Mouse (Mus musculus) CH12.LX (cell line): ENCODE measurements around the gene Prelid3b. TPM values are rescaled to one million over a fixed set of nuclear protein-coding genes. Genes with fewer than 3 reads are reported as not detected.

Source experiments
- DNase-seq: peaks from one replicate; pipeline ENCODE4 v3.0.0-alpha.2; 2013; ENCODE audit errors: extremely low read depth
- H3K27ac ChIP-seq: 2 replicates; pipeline ENCODE4 v1.5.1; 2012; ENCODE audit warnings: low read depth, mild to moderate bottlenecking, control low read depth, moderate library complexity; ENCODE audit not compliant: insufficient read depth
- H3K27me3 ChIP-seq: replicated peaks from 2 replicates; pipeline ENCODE3; 2012; ENCODE audit warnings: inconsistent platforms
- H3K36me3 ChIP-seq, 2 experiments: replicated peaks in 1 of 2; 2 replicates each; pipeline versions ENCODE3 to v1.6.1; 2012; ENCODE audit warnings: inconsistent platforms in 1 of 2, low read length in 1 of 2, mild to moderate bottlenecking in 1 of 2, mixed read lengths in 1 of 2, moderate library complexity in 1 of 2; ENCODE audit not compliant: control insufficient read depth in 1 of 2, insufficient read depth in 1 of 2
- H3K4me1 ChIP-seq, 2 experiments: 2 replicates each; pipeline ENCODE4 v1.6.1; 2012; ENCODE audit warnings: inconsistent platforms in 1 of 2, moderate library complexity in 1 of 2; ENCODE audit not compliant: insufficient read depth in 2 of 2, control insufficient read depth in 1 of 2
- H3K4me2 ChIP-seq: 2 replicates; pipeline ENCODE4 v1.6.1; 2012; ENCODE audit warnings: low read depth, mild to moderate bottlenecking, control low read depth; ENCODE audit not compliant: poor library complexity, insufficient read depth, severe bottlenecking
- H3K4me3 ChIP-seq, 3 experiments: fragments of 150-350 bp in 1 of 3; sonication (generic) in 1 of 3; replicated peaks in 1 of 3; 2 replicates each; pipeline versions ENCODE3 to v1.5.1; 2011 to 2012; ENCODE audit warnings: low read depth in 2 of 3, low read length in 2 of 3, mild to moderate bottlenecking in 2 of 3, moderate library complexity in 2 of 3, control low read depth in 1 of 3, improper control_type of control experiment in 1 of 3, inconsistent platforms in 1 of 3, mixed read lengths in 1 of 3; ENCODE audit not compliant: poor library complexity in 1 of 3
- H3K79me2 ChIP-seq: replicated peaks from 2 replicates; pipeline ENCODE4 v1.6.1; 2012; ENCODE audit warnings: mild to moderate bottlenecking, moderate library complexity; ENCODE audit not compliant: control insufficient read depth, poor library complexity, insufficient read depth, severe bottlenecking; ENCODE audit errors: extremely low read depth
- H3K9ac ChIP-seq: 2 replicates; pipeline ENCODE4 v1.6.1; 2012; ENCODE audit warnings: low read depth, mild to moderate bottlenecking, control low read depth, moderate library complexity; ENCODE audit not compliant: insufficient read depth
- H3K9me3 ChIP-seq: replicated peaks from 2 replicates; pipeline ENCODE3; 2012; ENCODE audit warnings: low read length, inconsistent platforms, mixed read lengths
- BHLHE40 ChIP-seq: IDR thresholded peaks from 2 replicates; pipeline ENCODE4 v1.6.1; 2011; ENCODE audit warnings: mild to moderate bottlenecking, low read depth, low read length, improper control_type of control experiment
- CHD1 ChIP-seq: IDR thresholded peaks from 2 replicates; pipeline ENCODE4 v1.6.1; 2012; ENCODE audit warnings: low read depth, low read length, improper control_type of control experiment, inconsistent platforms
- CTCF ChIP-seq, 2 experiments: IDR thresholded peaks in 1 of 2; conservative IDR thresholded peaks in 1 of 2; 2 replicates each; pipeline ENCODE4 v1.5.1; 2011 to 2012; ENCODE audit warnings: low read depth in 2 of 2, low read length in 2 of 2, improper control_type of control experiment in 1 of 2, inconsistent platforms in 1 of 2, mild to moderate bottlenecking in 1 of 2, moderate library complexity in 1 of 2
- E2F4 ChIP-seq: IDR thresholded peaks from 2 replicates; pipeline ENCODE4 v1.6.1; 2011; ENCODE audit warnings: low read depth, low read length, improper control_type of control experiment; ENCODE audit not compliant: insufficient replicate concordance
- EP300 ChIP-seq: IDR thresholded peaks from 2 replicates; pipeline ENCODE4 v1.6.1; 2011; ENCODE audit warnings: low read length, improper control_type of control experiment
- GABPA ChIP-seq: IDR thresholded peaks from 2 replicates; pipeline ENCODE4 v1.6.1; 2012; ENCODE audit warnings: low read depth, low read length, improper control_type of control experiment, inconsistent platforms; ENCODE audit not compliant: insufficient replicate concordance
- HCFC1 ChIP-seq: IDR thresholded peaks from 2 replicates; pipeline ENCODE4 v1.6.1; 2012; ENCODE audit warnings: low read depth, mild to moderate bottlenecking, inconsistent platforms, low read length, improper control_type of control experiment
- IRF4 ChIP-seq: IDR thresholded peaks from 2 replicates; pipeline ENCODE4 v1.6.1; 2014; ENCODE audit warnings: low read depth, mild to moderate bottlenecking, inconsistent platforms, low read length, improper control_type of control experiment
- JUN ChIP-seq: IDR thresholded peaks from 2 replicates; pipeline ENCODE4 v1.6.1; 2011; ENCODE audit warnings: low read depth, mild to moderate bottlenecking, low read length, improper control_type of control experiment, moderate library complexity; ENCODE audit not compliant: insufficient read depth
- JUND ChIP-seq: conservative IDR thresholded peaks from 2 replicates; pipeline ENCODE4 v1.6.1; 2011; ENCODE audit warnings: low read depth, low read length, improper control_type of control experiment
- KAT2A ChIP-seq: IDR thresholded peaks from 2 replicates; pipeline ENCODE4 v1.6.1; 2012; ENCODE audit warnings: low read length, improper control_type of control experiment, inconsistent platforms; ENCODE audit not compliant: insufficient replicate concordance
- MAFK ChIP-seq: IDR thresholded peaks from 2 replicates; pipeline ENCODE4 v1.6.1; 2011; ENCODE audit warnings: low read length, improper control_type of control experiment; ENCODE audit not compliant: insufficient replicate concordance
- MAZ ChIP-seq: IDR thresholded peaks from 2 replicates; pipeline ENCODE4 v1.6.1; 2012; ENCODE audit warnings: low read depth, mild to moderate bottlenecking, inconsistent platforms, low read length, improper control_type of control experiment, moderate library complexity
- MEF2A ChIP-seq: IDR thresholded peaks from 2 replicates; pipeline ENCODE4 v1.6.1; 2014; ENCODE audit warnings: low read depth, mild to moderate bottlenecking, inconsistent platforms, low read length, improper control_type of control experiment, borderline replicate concordance
- MXI1 ChIP-seq: IDR thresholded peaks from 2 replicates; pipeline ENCODE4 v1.6.1; 2011; ENCODE audit warnings: mild to moderate bottlenecking, low read depth, low read length, improper control_type of control experiment
- MYC ChIP-seq: IDR thresholded peaks from 2 replicates; pipeline ENCODE4 v1.6.1; 2011; ENCODE audit warnings: low read depth, mild to moderate bottlenecking, improper control_type of control experiment, low read length
- NELFE ChIP-seq: IDR thresholded peaks from 2 replicates; pipeline ENCODE4 v1.6.1; 2011; ENCODE audit warnings: low read depth, low read length, improper control_type of control experiment
- NRF1 ChIP-seq: IDR thresholded peaks from 2 replicates; pipeline ENCODE4 v1.6.1; 2014; ENCODE audit warnings: low read depth, mild to moderate bottlenecking, inconsistent platforms, low read length, improper control_type of control experiment, moderate library complexity
- POLR2A ChIP-seq: IDR thresholded peaks from 2 replicates; pipeline ENCODE4 v1.6.1; 2011; ENCODE audit warnings: low read depth, mild to moderate bottlenecking, improper control_type of control experiment, low read length
- POLR2AphosphoS2 ChIP-seq: IDR thresholded peaks from 2 replicates; pipeline ENCODE4 v1.6.1; 2011; ENCODE audit warnings: low read depth, low read length, improper control_type of control experiment
- RAD21 ChIP-seq: IDR thresholded peaks from 2 replicates; pipeline ENCODE4 v1.6.1; 2011; ENCODE audit warnings: low read depth, mild to moderate bottlenecking, low read length, improper control_type of control experiment, moderate library complexity
- RCOR1 ChIP-seq: conservative IDR thresholded peaks from 2 replicates; pipeline ENCODE4 v1.6.1; 2012; ENCODE audit warnings: low read depth, mild to moderate bottlenecking, inconsistent platforms, low read length, improper control_type of control experiment
- SMC3 ChIP-seq: IDR thresholded peaks from 2 replicates; pipeline ENCODE4 v1.6.1; 2011; ENCODE audit warnings: low read depth, low read length, improper control_type of control experiment
- TCF12 ChIP-seq: IDR thresholded peaks from 2 replicates; pipeline ENCODE4 v1.6.1; 2014; ENCODE audit warnings: low read depth, mild to moderate bottlenecking, inconsistent platforms, low read length, improper control_type of control experiment
- USF1 ChIP-seq: IDR thresholded peaks from 2 replicates; pipeline ENCODE4 v1.6.1; 2014; ENCODE audit warnings: low read depth, mild to moderate bottlenecking, inconsistent platforms, low read length, improper control_type of control experiment
- USF2 ChIP-seq: conservative IDR thresholded peaks from 2 replicates; pipeline ENCODE4 v1.6.1; 2011; ENCODE audit warnings: low read depth, low read length, improper control_type of control experiment
- ZC3H11A ChIP-seq: IDR thresholded peaks from 2 replicates; pipeline ENCODE4 v1.6.1; 2012; ENCODE audit warnings: low read depth, mild to moderate bottlenecking, inconsistent platforms, low read length, improper control_type of control experiment
- ZKSCAN1 ChIP-seq: IDR thresholded peaks from 2 replicates; pipeline ENCODE4 v1.6.1; 2012; ENCODE audit warnings: low read depth, inconsistent platforms, low read length, improper control_type of control experiment, borderline replicate concordance
- ZNF384 ChIP-seq: IDR thresholded peaks from 2 replicates; pipeline ENCODE4 v1.6.1; 2012; ENCODE audit warnings: low read depth, low read length, improper control_type of control experiment, inconsistent platforms
- dilution Hi-C: fragments of 300-500 bp; cut with MboI; formaldehyde crosslinking; loops from 2 replicates; pipeline ENCODE4 v1.14.3; 2020; ENCODE audit warnings: low sequenced_read_pairs; ENCODE audit not compliant: extremely low pct_unique_long_range_greater_than_20kb, extremely low pct_ligation_motif_present
- in situ Hi-C: fragments of 300-500 bp; cut with MboI; formaldehyde crosslinking; loops from 3 replicates; pipeline ENCODE4 v1.14.3; 2019; ENCODE audit warnings: low sequenced_read_pairs, low pct_ligation_motif_present, low pct_unique_long_range_greater_than_20kb, mixed read lengths
- polyA plus RNA-seq: library from polyadenylated mRNA; unstranded; fragments of >175 nt; gene quantifications from 2 replicates; pipeline ENCODE4 v1.2.1, GENCODE M21; 2012; ENCODE audit warnings: low read depth; ENCODE audit not compliant: insufficient read length
- total RNA-seq, 2 experiments: library from RNA; depleted of rRNA; stranded (reverse); fragments of 300-350 nt in 1 of 2; fragments of >200 nt in 1 of 2; gene quantifications; 2 replicates each; pipeline ENCODE4 v1.2.3; 2012 to 2014

Prelid3b gene
- total and polyA plus RNA-seq, 3 experiments: 90.3 to 187 (median 179) TPM

DNA sequence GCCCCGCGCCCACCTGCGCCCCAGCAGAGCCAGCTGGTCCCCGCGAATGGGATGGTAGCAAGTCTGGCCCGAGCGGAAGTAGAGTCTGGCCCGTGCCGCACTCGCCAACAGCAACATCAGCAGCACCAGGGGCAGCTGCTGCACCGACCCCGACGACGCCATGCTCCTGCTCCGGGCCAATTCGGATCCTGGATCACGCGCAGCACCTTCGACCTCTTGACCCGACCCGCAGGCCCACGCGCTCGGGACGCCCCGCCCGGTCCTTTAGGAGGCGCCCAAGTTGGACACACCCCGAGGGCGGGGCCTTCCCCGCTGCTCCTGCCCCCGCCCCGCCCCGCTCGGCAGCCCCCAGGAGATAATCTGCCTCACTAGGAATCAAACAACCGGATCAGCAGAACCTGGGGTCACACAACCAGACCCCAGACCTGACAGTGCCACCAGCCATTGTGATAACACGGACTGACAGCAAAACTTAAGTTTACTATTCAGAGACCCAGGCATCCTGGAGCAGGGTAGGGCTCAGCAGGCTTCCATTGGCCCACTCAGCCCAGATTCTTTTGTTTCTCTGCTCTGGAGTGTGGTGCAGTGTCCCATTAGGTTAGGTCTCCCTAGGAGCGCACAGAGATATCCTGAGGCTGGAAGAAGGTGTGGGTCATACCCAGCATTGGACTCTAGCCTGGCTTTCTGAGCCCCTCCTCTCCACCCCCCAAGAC, 34.0 kb downstream of the Prelid3b start, which contains the start of gene Ctsz (continued):
- no peak for TF ChIP-seq GABPA
- TF ChIP-seq HCFC1: no peak; the same call in 1 of the 2 replicates
- peak; percentile 89; the same call in 1 of the 2 replicates for TF ChIP-seq MAZ
- no peak; the same call in 1 of the 2 replicates for TF ChIP-seq EP300

DNA sequence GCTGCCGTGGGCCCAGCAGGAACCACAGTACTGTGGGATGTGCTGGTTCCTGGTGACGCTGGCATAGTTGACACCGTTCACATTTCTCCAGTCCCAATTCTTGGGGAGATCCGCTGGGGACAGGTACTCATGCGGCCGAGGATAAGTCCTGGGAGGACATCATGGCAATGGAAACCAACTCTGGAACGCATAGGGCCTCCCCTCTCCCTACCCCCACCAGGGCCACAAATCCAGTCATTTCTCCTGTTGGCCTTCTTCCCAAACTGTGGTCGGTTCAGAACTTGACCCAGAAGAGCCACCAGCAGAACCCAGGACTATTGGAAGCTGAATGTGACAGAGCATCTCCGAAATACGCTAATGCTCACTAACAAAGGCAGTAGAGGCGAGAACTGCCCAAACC, 34.7 kb downstream of the Prelid3b start:
- in situ Hi-C loops: no loop called here
- H3K36me3 ChIP-seq: peaks cover 25 to 36% of the 10 kb centered on the region in 2 experiments
- TF ChIP-seq BHLHE40 (0 out of 2 replicates have a peak, but pooled peaks have one; percentile 1), USF1 (no peak)
- H3K9ac ChIP-seq: peak overlapping the region; percentile 61
- H3K27me3 ChIP-seq: no peaks in the 10 kb centered on the region
- peaks cover 29% of the 10 kb centered on the region for H3K79me2 ChIP-seq
- peak overlapping the region; percentile 20 for H3K27ac ChIP-seq
- peak overlapping the region; percentile 73 to 97 (median 96) for H3K4me3 ChIP-seq
- peak overlapping the region; percentile 67 for H3K4me2 ChIP-seq
- H3K9me3 ChIP-seq: no peaks in the 10 kb centered on the region
- dilution Hi-C loops: no loop called here
- peaks cover 34 to 74% of the 10 kb centered on the region in 2 experiments for H3K4me1 ChIP-seq
- DNase-seq: no peak

DNA sequence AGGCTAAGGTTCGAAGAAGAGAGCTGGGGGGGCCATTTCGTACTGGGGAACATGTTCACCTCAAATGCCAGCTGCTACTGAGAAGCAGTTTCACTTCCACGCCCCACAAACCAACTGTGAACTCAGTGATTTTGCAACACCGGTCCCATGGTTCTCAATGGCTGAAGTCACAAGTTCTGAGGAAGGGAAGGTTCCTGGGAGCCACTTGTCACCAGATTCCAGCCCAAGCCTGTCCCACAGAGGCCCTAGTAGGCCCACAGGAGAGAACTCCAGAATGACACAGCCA, 35.2 kb downstream of the Prelid3b start:
- DNase-seq: no peak
- in situ Hi-C loops: no loop called here
- Histone ChIP-seq H3K36me3 (peaks cover 29 to 41% of the 10 kb centered on the region in 2 experiments), H3K27me3 (no peaks in the 10 kb centered on the region), H3K9me3 (no peaks in the 10 kb centered on the region), H3K27ac (peak overlapping the region; percentile 20), H3K4me3 (peak overlapping the region; percentile 73 to 97 (median 96)), H3K79me2 (peaks cover 29% of the 10 kb centered on the region), H3K4me1 (peaks cover 32 to 69% of the 10 kb centered on the region in 2 experiments), H3K4me2 (peak overlapping the region; percentile 67), H3K9ac (peak overlapping the region; percentile 61)
- dilution Hi-C loops: no loop called here
- TF ChIP-seq SMC3 (no peak), RAD21 (no peak), USF2 (no peak), POLR2AphosphoS2 (no peak), BHLHE40 (no peak), NELFE (no peak), MAFK (no peak), JUND (no peak), CTCF (conservative IDR thresholded peaks at IDR 0.05 in 1 of 2, IDR thresholded peaks at IDR 0.05 in 1 of 2; ENCODE audit: low read depth in 2 of 2, low read length in 2 of 2) (no peak), MEF2A (no peak), ZNF384 (no peak), TCF12 (peak; percentile 47; the same call in 1 of the 2 replicates), RCOR1 (no peak), ZC3H11A (no peak), ZKSCAN1 (no peak), JUN (no peak), MXI1 (peak; percentile 53), GABPA (no peak), MYC (no peak), KAT2A (no peak), MAZ (no peak), EP300 (0 out of 2 replicates have a peak, but pooled peaks have one; percentile 38), NRF1 (no peak), E2F4 (no peak), USF1 (no peak), IRF4 (peak; percentile 34; the same call in 1 of the 2 replicates), CHD1 (no peak), POLR2A (no peak)
